Mouse (Mus musculus) intestine, embryonic 16.5 days (tissue): ENCODE data around the gene Tfb1m. TPM values are rescaled to one million over a fixed set of nuclear protein-coding genes. Genes with fewer than 3 reads are reported as not detected.
A peak's percentile ranks its signal among the peaks of the same experiment; 100 is the strongest.

Source experiments
- ATAC-seq: fragments of 200-750 bp; cut with Nextera tagmentation; 2 replicates; pipeline ENCODE4 v1.8.0; 2017; ENCODE audit warnings: moderate TSS enrichment, moderate library complexity
- H3K27ac ChIP-seq: fragments of 300-500 bp; sonication (generic); 2 replicates; pipeline ENCODE4 v1.5.1; 2014; ENCODE audit warnings: mild to moderate bottlenecking, low read length
- H3K27me3 ChIP-seq: fragments of 300-500 bp; sonication (generic); replicated peaks from 2 replicates; pipeline ENCODE4 v1.6.1; 2014; ENCODE audit warnings: low read length, control low read depth, mixed read lengths; ENCODE audit not compliant: control insufficient read depth, insufficient read depth
- H3K36me3 ChIP-seq: fragments of 300-500 bp; sonication (generic); 2 replicates; pipeline ENCODE4 v1.6.1; 2014; ENCODE audit warnings: low read length, control low read depth; ENCODE audit not compliant: control insufficient read depth, insufficient read depth
- H3K4me1 ChIP-seq: fragments of 300-500 bp; sonication (generic); 2 replicates; pipeline ENCODE4 v1.6.1; 2014; ENCODE audit warnings: low read length, control low read depth, mixed read lengths; ENCODE audit not compliant: control insufficient read depth, insufficient read depth
- H3K4me2 ChIP-seq: fragments of 300-500 bp; sonication (generic); 2 replicates; pipeline ENCODE4 v1.6.1; 2014; ENCODE audit warnings: low read depth, low read length, control low read depth
- H3K4me3 ChIP-seq: fragments of 300-500 bp; sonication (generic); 2 replicates; pipeline ENCODE4 v1.5.1; 2014; ENCODE audit warnings: mild to moderate bottlenecking, low read length
- H3K9ac ChIP-seq: fragments of 300-500 bp; sonication (generic); 2 replicates; pipeline ENCODE4 v1.6.1; 2014; ENCODE audit warnings: low read depth, low read length
- H3K9me3 ChIP-seq: fragments of 300-500 bp; sonication (generic); 2 replicates; pipeline ENCODE4 v1.6.1; 2016; ENCODE audit warnings: low read length, control low read depth; ENCODE audit not compliant: control insufficient read depth
- WGBS: fragments of 180-500 bp; shearing (Covaris S2); extraction: QIAGEN DNeasy Blood & Tissue Kit; methylation state at CpG from one replicate; pipeline ENCODE4 v1.1.7; 2014; 5-methylcytosine and 5-hydroxymethylcytosine counted together
- polyA plus RNA-seq: library from polyadenylated mRNA; unstranded; fragments of >200 nt; fragmentation: Nextera tagmentation; extraction: Ambion mirVana; gene quantifications from 2 replicates; pipeline ENCODE4 v1.2.1, GENCODE M21; 2015

Tfb1m gene
- polyA plus RNA-seq, 1 experiment from 2014 or later: 15.6 TPM

DNA sequence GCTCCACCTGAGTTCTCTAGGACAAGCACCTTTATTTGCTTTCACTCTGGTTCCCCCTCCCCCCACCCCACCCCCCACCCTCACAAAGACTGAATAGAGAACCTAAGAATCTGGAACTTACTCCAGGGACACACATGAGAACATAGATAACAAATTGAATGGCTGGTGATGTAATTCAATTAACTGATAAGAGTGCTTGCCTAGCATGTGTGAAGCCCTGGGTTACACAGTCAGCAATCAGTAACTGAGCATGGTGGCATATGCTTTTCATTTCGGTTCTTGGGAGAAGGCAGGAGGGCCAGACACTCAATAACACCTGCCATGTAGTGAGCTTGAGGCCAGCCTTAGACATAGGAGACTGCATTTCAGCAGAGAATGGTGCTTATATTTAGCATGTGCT is 1.3 kb downstream of the Tfb1m start:
- Histone ChIP-seq H3K4me3 (no peak overlapping the region), H3K27me3 (no peaks in the 10 kb centered on the region), H3K36me3 (no peaks in the 10 kb centered on the region), H3K4me1 (peaks cover 3% of the 10 kb centered on the region; the same call in 1 of the 2 replicates), H3K4me2 (peak overlapping the region; percentile 74), H3K27ac (0 out of 2 replicates have a peak overlapping the region, but pooled peaks have one; percentile 21), H3K9me3 (no peaks in the 10 kb centered on the region), H3K9ac (no peak overlapping the region)
- 0 out of 2 replicates have a peak, but pooled peaks have one; percentile 6 for ATAC-seq
- 74% methylated on average over 1 of the region's 1 CpGs for WGBS

DNA sequence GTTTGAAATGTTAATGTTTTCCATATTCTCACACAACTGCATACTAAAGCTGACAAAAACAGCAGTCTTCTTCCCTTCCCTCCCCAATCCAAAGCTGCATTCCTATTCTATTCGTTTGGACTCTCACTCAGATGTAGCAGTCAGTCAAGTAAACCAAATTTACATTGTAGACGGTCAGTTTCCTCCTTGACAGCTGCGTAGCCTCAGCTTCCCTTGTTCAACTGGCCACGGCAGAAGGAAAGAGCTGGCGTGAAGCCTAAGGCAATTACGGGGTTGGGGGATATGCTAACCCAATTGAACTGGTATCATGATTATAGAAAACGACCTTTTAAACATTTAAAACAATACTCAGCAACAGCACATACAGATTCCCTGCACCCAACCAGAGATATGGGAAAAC is 9.9 kb downstream of the Tfb1m start:
- ATAC-seq: no peak
- H3K27ac ChIP-seq: no peak overlapping the region
- no peak overlapping the region for H3K4me3 ChIP-seq
- H3K9me3 ChIP-seq: no peaks in the 10 kb centered on the region
- no peaks in the 10 kb centered on the region for H3K4me1 ChIP-seq
- WGBS: 65% methylated on average over 7 of the region's 7 CpGs
- H3K36me3 ChIP-seq: no peaks in the 10 kb centered on the region
- no peaks in the 10 kb centered on the region for H3K27me3 ChIP-seq
- no peak overlapping the region for H3K4me2 ChIP-seq
- H3K9ac ChIP-seq: no peak overlapping the region

DNA sequence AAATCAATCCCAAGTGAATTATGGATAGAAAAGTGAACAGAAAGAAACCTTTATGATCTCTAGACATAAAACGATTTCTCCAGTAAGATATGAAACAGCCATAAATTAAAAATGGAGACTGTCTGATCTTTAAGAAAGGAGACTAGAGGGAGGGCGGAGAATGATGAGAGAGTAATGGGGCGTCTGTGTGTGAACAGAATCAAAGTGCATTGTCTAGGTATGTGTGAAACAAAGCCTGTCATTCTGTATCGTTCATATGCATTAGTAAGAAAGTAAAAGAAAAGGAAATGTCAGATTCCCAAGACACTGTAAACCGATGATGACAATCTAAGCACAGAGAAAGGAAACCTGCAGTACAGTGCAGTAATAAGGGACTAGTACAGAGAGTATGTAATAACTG is 16.5 kb downstream of the Tfb1m start:
- no peaks in the 10 kb centered on the region for H3K9me3 ChIP-seq
- no peaks in the 10 kb centered on the region for H3K4me1 ChIP-seq
- no peak overlapping the region for H3K9ac ChIP-seq
- no peak overlapping the region for H3K27ac ChIP-seq
- 81% methylated on average over 5 of the region's 5 CpGs for WGBS
- ATAC-seq: no peak
- H3K27me3 ChIP-seq: no peaks in the 10 kb centered on the region
- no peaks in the 10 kb centered on the region for H3K36me3 ChIP-seq
- H3K4me3 ChIP-seq: no peak overlapping the region
- H3K4me2 ChIP-seq: no peak overlapping the region

DNA sequence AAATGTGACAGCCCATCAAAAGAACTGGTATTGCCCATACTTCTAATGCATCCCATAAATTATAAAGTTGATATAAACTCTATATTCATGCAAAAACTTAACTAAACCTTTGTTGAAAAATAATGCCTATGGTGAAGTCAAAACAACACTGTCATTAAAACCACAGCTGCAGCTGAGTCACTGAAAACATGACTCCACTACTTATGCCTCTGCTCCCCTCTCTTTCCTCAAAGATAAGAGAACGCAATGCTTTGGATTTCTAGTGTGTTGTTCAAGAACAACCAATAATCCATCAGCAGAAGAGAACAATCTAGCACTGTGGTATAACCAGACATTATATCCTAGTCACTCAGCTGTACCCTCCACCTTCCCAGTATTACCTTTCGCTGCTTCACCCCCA is 17.3 kb downstream of the Tfb1m start:
- Histone ChIP-seq H3K9ac (no peak overlapping the region), H3K9me3 (no peaks in the 10 kb centered on the region), H3K27me3 (no peaks in the 10 kb centered on the region), H3K27ac (no peak overlapping the region), H3K4me3 (no peak overlapping the region), H3K36me3 (no peaks in the 10 kb centered on the region), H3K4me1 (no peaks in the 10 kb centered on the region), H3K4me2 (no peak overlapping the region)
- no peak for ATAC-seq
- 93% methylated on average over 2 of the region's 2 CpGs for WGBS

DNA sequence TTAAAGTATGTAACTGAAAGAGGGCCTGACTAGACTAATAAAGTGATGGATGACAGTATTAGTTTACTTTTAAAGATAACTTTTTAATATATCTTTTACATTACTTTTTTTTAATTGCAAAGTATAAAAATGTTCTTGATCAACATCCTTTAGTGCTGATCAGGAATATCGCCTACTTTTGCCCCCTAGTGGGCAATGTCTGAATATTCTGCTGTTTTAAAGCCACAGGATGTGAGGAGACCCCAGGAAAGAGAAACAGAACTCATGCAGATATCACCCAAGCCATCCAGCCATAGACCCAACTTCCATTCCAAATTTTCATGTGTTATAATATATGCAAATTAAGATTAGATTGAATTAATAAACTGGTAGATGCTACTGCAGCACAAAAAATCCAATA is 24.2 kb downstream of the Tfb1m start:
- Histone ChIP-seq H3K27me3 (no peaks in the 10 kb centered on the region), H3K27ac (no peak overlapping the region), H3K4me1 (no peaks in the 10 kb centered on the region), H3K9me3 (no peaks in the 10 kb centered on the region), H3K4me3 (no peak overlapping the region), H3K4me2 (no peak overlapping the region), H3K36me3 (no peaks in the 10 kb centered on the region), H3K9ac (no peak overlapping the region)
- ATAC-seq: no peak
- WGBS: 23% methylated on average over 1 of the region's 1 CpGs

DNA sequence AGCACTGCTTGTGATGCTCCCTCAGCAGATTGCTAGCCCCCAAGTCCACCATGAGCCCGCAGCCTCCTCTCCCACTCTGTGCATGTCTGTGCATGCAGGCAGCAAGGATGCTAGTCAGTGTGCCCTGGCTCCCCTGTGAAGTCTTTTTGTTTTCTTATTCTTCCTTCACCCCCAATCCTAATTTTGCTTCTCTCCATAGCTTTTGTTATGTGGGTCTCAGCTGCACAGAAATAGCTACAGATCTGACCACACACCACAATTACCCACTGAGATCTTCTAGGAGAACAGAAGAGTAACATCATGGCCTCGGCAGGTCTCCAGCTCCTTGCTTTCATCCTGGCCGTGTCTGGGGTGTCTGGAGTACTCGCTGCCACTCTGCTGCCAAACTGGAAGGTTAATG is 25.3 kb downstream of the Tfb1m start, which contains the start of gene Cldn20:
TSS of gene Cldn20 (plus strand) at position 301 of the 400 bp plus-strand sequence.
- no peak within 1 kb of the TSS for H3K4me3 ChIP-seq
- no peak for ATAC-seq
- WGBS: 91% methylated on average over 4 of the region's 4 CpGs
- no peaks in the 10 kb centered on the region for H3K9me3 ChIP-seq
- no peak within 1 kb of the TSS for H3K4me2 ChIP-seq
- H3K9ac ChIP-seq: no peak within 1 kb of the TSS
- H3K27ac ChIP-seq: no peak within 1 kb of the TSS
- H3K4me1 ChIP-seq: no peaks in the 10 kb centered on the region
- no peaks in the 10 kb centered on the region for H3K27me3 ChIP-seq
- H3K36me3 ChIP-seq: no peaks in the 10 kb centered on the region

DNA sequence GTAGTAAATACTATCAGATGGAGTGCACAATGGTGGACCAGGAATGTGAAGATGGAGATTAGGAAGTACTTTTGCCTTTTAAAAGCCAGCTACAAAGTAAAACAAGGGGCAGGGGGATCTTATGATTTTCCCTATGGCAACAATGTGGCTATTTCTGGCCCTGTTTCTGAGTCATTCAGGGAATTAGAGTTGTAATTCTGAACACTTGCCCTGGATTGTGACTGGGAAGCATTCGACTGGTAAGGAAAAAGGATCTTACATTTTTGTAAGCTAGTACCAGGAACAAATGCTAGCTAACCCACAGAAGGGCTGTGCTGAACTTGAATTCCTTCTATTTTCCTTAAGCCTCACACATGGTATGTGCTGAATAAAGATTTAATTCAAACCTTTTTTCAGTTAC is 25.9 kb downstream of the Tfb1m start:
- H3K9me3 ChIP-seq: no peaks in the 10 kb centered on the region
- WGBS: 71% methylated on average over 1 of the region's 1 CpGs
- H3K4me1 ChIP-seq: no peaks in the 10 kb centered on the region
- no peaks in the 10 kb centered on the region for H3K27me3 ChIP-seq
- H3K4me3 ChIP-seq: no peak overlapping the region
- no peak overlapping the region for H3K4me2 ChIP-seq
- H3K9ac ChIP-seq: no peak overlapping the region
- H3K27ac ChIP-seq: no peak overlapping the region
- no peak for ATAC-seq
- no peaks in the 10 kb centered on the region for H3K36me3 ChIP-seq

DNA sequence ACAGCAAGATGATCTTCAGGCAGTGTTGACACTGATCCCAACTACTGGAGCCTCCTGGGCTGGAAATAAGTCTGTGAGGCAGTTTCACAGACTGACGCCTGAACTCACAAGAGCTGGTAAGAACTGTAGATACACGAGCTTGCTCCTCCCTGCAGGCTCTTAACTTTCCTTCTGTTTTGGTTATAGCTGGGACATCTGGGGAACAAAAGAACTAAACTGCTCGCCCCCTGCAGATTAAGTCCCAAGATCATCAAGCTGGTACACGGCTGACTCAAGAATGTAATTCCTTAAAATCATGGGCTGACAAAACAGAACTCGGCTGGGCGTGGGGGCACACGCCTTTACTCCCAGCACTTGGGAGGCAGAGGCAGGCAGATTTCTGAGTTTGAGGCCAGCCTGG is 27.0 kb downstream of the Tfb1m start:
- H3K27me3 ChIP-seq: no peaks in the 10 kb centered on the region
- no peak overlapping the region for H3K9ac ChIP-seq
- H3K27ac ChIP-seq: no peak overlapping the region
- H3K4me1 ChIP-seq: no peaks in the 10 kb centered on the region
- 80% methylated on average over 7 of the region's 7 CpGs for whole genome bisulfite sequencing
- H3K4me2 ChIP-seq: no peak overlapping the region
- no peak overlapping the region for H3K4me3 ChIP-seq
- no peaks in the 10 kb centered on the region for H3K36me3 ChIP-seq
- no peak for ATAC-seq
- no peaks in the 10 kb centered on the region for H3K9me3 ChIP-seq

DNA sequence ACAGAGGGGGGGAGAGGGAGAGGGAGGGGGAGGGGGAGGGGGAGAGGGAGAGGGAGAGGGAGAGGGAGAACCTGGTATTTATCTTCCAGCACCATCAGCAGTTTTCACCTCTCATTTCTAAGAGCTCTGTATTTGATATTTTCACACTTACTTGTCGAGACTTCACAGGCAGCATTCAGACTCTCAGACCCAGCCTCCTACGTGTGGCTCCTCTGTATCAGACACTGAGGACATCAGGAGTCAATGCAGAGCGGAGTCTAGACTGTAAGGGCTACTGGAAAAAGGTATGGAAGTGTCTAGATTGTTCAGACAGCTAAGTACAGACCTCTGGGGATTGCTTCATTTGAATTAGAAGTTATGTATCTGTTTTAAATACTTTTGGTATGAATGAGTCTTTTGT is 28.1 kb downstream of the Tfb1m start:
- Histone ChIP-seq H3K9ac (no peak overlapping the region), H3K36me3 (no peaks in the 10 kb centered on the region), H3K9me3 (no peaks in the 10 kb centered on the region), H3K27me3 (no peaks in the 10 kb centered on the region), H3K4me2 (no peak overlapping the region), H3K4me1 (no peaks in the 10 kb centered on the region), H3K4me3 (no peak overlapping the region), H3K27ac (no peak overlapping the region)
- no peak for ATAC-seq
- 60% methylated on average over 3 of the region's 3 CpGs for WGBS

DNA sequence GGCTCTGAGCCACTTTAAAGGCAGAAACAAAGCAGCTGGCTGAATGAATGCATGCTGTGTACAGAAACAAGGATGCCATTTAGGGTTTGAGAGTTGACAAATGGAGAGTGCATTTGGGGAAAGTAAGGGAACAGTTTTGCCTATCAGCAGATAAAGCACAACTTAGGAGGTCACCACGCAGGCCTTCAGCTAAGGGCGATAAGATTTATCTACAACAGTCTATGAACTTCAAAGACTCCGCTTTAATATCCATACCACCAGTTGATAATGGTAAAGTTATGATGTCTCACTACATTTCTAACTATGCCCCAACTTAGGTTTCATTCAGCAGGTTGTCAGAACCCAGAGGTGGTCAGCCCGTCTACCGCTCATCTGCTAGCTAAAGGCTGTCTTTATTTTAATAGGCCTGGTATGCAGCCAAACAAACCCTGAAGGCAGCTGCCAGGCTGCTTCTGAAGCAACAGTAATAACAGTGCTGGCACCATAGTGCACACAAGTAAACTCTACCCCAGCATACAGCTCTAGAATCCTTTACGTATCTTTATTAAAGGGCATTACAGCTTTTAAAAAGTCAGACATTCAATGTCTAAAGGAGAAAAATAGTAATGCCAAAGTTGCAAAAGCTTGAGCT is 29.6 kb downstream of the Tfb1m start:
- Histone ChIP-seq H3K4me3 (no peak overlapping the region), H3K9me3 (no peaks in the 10 kb centered on the region), H3K36me3 (no peaks in the 10 kb centered on the region), H3K27ac (no peak overlapping the region), H3K27me3 (no peaks in the 10 kb centered on the region), H3K4me1 (no peaks in the 10 kb centered on the region), H3K4me2 (no peak overlapping the region), H3K9ac (no peak overlapping the region)
- WGBS: 78% methylated on average over 6 of the region's 6 CpGs
- no peak for ATAC-seq
